Mouse (Mus musculus) right cerebral cortex, postnatal 4 days (tissue): Measurements from ENCODE around the gene Olfr1158.
"Not testable (repeated sequence)": the region's sequence is repeated elsewhere in the genome, so short reads cannot be mapped to it uniquely, and the experiment has no call there.

Source experiments
- DNase-seq: peaks from one replicate; pipeline ENCODE4 v3.0.0-alpha.2; 2022

Olfr1158 gene

DNA sequence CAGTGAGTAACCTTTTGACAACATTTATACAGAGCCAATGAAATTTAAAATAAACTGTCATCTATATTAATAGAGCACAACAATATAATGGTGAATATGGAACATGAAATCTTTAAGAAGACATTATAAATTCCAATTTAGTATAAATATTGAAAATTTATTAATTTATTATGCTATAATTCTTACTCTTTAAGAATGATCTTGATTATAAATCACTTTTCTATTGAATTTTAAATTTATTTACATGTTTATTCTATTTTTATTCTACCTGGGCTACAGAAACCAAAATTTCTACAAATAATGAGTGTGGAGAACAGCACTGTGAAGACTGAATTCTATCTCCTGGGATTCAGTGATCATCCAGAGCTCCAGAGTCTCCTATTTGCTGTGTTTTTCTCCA, at the start of gene Olfr1158:
Gene Olfr1158, plus strand, starts transcription at position 301 of the 400 bp plus-strand sequence.
- no peak for DNase-seq

DNA sequence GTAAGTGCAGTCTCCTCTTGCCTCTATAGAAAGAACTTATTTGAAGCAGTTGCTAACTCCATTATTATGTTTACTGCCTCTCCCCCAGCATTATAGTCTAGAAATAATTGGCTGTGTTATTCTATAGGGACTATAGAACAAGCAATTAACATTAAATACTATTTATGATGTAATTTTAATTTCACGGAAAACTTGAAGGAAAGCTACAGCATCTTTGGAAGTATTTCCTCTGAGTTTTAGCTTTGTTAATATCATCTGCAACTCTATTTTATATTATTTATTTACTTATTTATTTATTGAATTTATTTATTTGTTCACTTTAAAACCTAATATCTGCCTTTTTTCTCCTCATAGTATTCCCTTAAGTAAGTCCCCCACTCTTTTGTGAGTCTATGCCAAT, 44.9 kb upstream of the Olfr1158 start, which contains the start of gene Olfr1155:
Gene Olfr1155, minus strand, starts transcription at position 101 of the 400 bp plus-strand sequence.
- DNase-seq = no peak

DNA sequence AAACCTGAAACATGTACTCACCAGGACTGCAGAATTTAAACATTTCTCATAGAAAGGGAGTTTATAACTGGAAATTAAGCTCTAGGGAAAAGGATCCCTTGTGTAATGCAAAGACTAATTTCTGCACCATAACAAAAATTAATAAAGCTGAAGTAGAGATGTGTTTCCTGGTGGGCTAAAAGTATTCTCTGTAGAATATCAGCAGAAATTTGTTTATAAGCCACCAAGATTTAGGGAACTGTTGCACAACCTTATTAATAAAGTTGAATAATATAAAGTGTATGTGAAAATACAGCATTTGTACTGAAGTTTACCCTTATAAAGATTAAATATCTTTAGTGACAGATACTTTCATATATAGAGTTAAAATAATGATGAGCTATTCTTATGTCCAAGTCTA, 36.9 kb upstream of the Olfr1158 start, which contains the start of gene Olfr1156:
Gene Olfr1156, minus strand, starts transcription at position 101 of the 400 bp plus-strand sequence.
- no peak for DNase-seq

DNA sequence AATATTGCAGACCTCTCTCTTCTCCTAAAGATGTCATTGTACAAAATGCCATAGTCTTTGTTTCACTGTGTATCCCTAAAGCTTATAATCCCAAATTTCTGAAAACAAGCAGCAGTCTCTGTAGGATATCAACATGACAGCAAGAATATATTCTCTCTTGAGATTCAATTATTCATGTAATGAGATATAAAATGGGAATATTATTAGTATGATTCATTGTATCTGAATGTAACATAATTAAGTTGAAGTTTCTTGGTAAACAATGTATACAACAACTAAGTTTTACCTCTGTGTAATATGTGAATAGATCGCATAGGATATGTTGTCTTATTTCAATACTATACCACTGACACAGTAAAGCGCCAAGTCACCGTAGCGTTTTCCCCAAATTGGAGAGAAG, 21.7 kb upstream of the Olfr1158 start, which contains the start of gene Olfr1157:
Gene Olfr1157, minus strand, starts transcription at position 101 of the 400 bp plus-strand sequence.
- DNase-seq = no peak

DNA sequence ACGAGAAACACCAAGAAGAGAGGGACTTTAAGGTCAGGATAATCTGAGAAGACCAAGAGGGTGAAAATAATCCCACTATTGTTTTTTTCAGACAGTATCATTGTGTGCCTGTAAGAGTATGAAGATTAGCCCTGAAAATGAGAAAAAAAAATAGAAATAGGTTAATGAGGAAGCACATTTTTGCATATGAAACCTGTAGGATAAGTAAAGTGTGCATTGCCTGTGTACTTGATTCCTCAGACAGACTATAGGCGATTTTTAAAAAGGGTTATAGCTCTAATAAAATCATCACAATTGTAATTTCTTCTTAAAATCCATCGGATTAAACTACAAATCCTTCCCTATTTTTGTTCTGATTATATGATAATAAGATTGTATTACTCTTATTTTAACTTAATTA, 15.3 kb upstream of the Olfr1158 start, which contains the start of gene Olfr74:
Gene Olfr74, minus strand, starts transcription at position 101 of the 400 bp plus-strand sequence.
- DNase-seq = no peak

DNA sequence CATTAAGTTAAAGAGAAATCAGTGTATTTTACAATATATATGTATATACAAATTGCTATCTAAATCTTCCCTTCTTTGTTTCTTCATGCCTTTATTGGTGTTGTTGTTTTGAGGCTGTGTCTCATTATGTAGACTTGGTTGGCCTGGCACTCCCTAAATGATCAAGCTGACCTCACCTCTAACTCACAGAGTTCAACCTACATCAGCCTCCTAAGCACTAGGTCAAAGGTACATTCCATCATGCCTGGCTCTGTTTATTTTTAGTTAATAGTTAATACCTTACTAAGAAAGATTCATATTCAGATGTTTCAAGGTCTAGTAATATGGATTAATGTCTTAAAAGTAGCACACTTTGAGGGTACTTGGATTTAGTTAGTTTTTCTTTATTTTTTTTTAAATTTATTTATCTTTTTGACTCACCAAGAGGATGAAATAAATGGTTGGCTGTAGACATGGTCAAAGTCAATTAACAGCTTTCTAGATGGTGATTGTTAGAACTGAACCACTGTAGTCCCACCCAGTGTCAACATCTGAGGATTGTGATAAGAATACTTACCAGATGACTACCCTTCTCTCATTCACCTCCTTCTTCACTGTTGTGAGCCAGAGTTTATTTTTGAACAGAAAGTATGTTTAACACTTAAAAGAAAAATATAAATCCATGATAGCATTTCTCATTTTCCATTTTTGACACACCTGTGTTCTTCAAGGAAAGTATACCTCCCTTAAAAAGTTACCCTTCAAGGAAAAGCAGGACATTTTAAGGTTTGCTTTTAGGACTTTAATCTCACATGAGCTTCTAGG, 17.8 kb downstream of the Olfr1158 start, which contains the start of gene Olfr1160:
Gene Olfr1160, minus strand, starts transcription at position 754 of the 804 bp plus-strand sequence.
- no peak for DNase-seq

DNA sequence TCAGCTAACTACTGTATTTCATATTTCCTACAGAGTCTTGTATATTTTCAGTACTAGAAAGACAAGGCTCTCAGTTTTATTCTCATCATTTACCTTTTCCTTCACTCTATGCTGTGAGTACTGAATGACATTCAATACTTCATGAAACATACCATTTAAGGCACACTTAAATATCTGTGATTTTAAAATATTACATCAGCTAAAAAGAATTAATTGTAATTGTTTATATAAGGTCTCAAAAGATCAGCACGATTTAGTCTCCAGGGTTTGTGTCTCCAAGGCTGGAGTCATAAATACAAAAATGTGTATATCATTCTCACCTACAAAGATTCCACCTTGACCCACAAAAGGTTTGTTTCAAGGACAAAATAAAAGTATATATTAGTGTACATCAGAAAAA, 32.6 kb downstream of the Olfr1158 start, which contains the start of gene Olfr1161:
Gene Olfr1161, plus strand, starts transcription at position 301 of the 400 bp plus-strand sequence.
- not testable (repeated sequence) for DNase-seq

DNA sequence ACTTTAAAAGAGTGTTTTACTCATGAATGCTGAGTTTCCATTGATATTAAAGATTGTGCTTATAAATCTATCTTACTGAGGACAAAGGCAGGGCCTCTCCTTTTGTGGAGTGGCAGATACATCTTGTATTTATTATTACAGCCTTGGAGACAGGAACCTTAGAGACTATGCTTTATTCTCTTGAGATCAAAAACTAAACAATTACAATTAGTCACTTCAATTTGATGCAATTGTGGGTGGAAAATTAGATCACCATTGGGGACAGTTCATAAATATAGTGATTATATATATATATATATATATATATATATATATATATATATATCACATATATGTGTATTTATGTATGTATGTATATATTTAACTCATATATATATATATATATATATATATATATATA, 47.7 kb downstream of the Olfr1158 start, which contains the start of gene Olfr73:
Gene Olfr73, minus strand, starts transcription at position 101 of the 400 bp plus-strand sequence.
- DNase-seq = no peak
